Mouse (Mus musculus) forebrain, postnatal 0 days (tissue): ENCODE measurements around the gene Gmpr. TPM values are rescaled to one million over a fixed set of nuclear protein-coding genes. Genes with fewer than 3 reads are reported as not detected.
A peak's percentile ranks its signal among the peaks of the same experiment; 100 is the strongest.

ENCODE experiments used
- ATAC-seq: fragments of 200-750 bp; cut with Nextera tagmentation; 2 replicates; pipeline ENCODE4 v1.8.0; 2017; ENCODE audit warnings: mild to moderate bottlenecking, moderate library complexity
- DNase-seq: peaks from one replicate; pipeline ENCODE4 v3.0.0-alpha.2; 2015
- H3K27ac ChIP-seq: fragments of 300-500 bp; sonication (generic); 2 replicates; pipeline ENCODE4 v1.5.1; 2014; ENCODE audit warnings: low read depth, mild to moderate bottlenecking, antibody characterized with exemption, low read length, moderate library complexity, mixed read lengths
- H3K27me3 ChIP-seq: fragments of 300-500 bp; sonication (generic); 2 replicates; pipeline ENCODE4 v1.6.1; 2014; ENCODE audit warnings: mild to moderate bottlenecking, low read length, mixed read lengths; ENCODE audit not compliant: insufficient read depth
- H3K36me3 ChIP-seq: fragments of 300-500 bp; sonication (generic); 2 replicates; pipeline ENCODE4 v1.6.1; 2014; ENCODE audit warnings: mild to moderate bottlenecking, moderate library complexity; ENCODE audit not compliant: insufficient read depth
- H3K4me1 ChIP-seq: fragments of 300-500 bp; sonication (generic); 2 replicates; pipeline ENCODE4 v1.6.1; 2014; ENCODE audit warnings: antibody characterized with exemption; ENCODE audit not compliant: insufficient read depth
- H3K4me2 ChIP-seq: fragments of 300-500 bp; sonication (generic); 2 replicates; pipeline ENCODE4 v1.6.1; 2014; ENCODE audit warnings: low read depth, mild to moderate bottlenecking, moderate library complexity
- H3K4me3 ChIP-seq: fragments of 300-500 bp; sonication (generic); 2 replicates; pipeline ENCODE4 v1.5.1; 2014; ENCODE audit warnings: low read depth, low read length, mixed read lengths
- H3K9ac ChIP-seq: fragments of 300-500 bp; sonication (generic); 2 replicates; pipeline ENCODE4 v1.6.1; 2014; ENCODE audit warnings: mild to moderate bottlenecking
- H3K9me3 ChIP-seq: fragments of 300-500 bp; sonication (generic); 2 replicates; pipeline ENCODE4 v1.6.1; 2016; ENCODE audit warnings: low read length
- CTCF ChIP-seq: sonication (generic); IDR thresholded peaks from 2 replicates; pipeline ENCODE4 v1.5.1; 2016; ENCODE audit warnings: antibody characterized with exemption, control low read depth, low read depth
- WGBS: fragments of 180-500 bp; shearing (Covaris S2); extraction: QIAGEN DNeasy Blood & Tissue Kit; methylation state at CpG from one replicate; pipeline ENCODE4 v1.1.7; 2014; 5-methylcytosine and 5-hydroxymethylcytosine counted together
- polyA plus RNA-seq: library from polyadenylated mRNA; unstranded; fragments of >200 nt; fragmentation: Nextera tagmentation; extraction: Ambion mirVana; gene quantifications from 2 replicates; pipeline ENCODE4 v1.2.1, GENCODE M21; 2015
- total RNA-seq: library from RNA; depleted of rRNA; stranded (reverse); fragments of >200 nt; gene quantifications from 2 replicates; pipeline ENCODE4 v1.2.3, GENCODE M21; 2014

Gene Gmpr
- total and polyA plus RNA-seq, 2 experiments from 2014 or later: 23.8 to 40.8 TPM

GRCm38 (mm10) chr13:45576185-45576584 is 68.9 kb downstream of the Gmpr start:
- Histone ChIP-seq H3K27ac (no peak overlapping the region), H3K9me3 (no peaks in the 10 kb centered on the region), H3K36me3 (no peaks in the 10 kb centered on the region), H3K4me1 (no peaks in the 10 kb centered on the region; the same call in 1 of the 2 replicates), H3K4me3 (no peak overlapping the region), H3K4me2 (no peak overlapping the region), H3K27me3 (no peaks in the 10 kb centered on the region), H3K9ac (no peak overlapping the region)
- 80% methylated on average over 4 of the region's 4 CpGs for WGBS
- DNase-seq (no peak), ATAC-seq (no peak)
- no peak for TF ChIP-seq CTCF

DNA sequence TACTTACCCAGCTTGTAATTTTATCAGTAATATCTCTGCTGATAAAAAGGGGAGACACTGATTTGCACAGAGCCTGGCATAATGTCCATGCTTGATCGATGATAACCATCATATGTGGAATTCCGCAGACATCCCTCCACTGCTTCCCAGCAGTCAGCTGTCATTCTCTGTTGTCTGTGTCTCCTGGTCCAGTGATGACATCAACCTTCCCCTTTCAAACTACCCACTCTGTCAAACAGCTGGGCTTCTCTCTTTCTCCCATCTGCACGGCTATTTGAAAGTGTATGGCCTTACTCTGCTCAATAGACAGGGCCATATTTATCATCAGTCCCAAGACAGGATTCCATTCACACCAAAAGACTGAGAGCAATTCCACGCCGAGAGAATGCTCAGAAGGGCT is 70.1 kb downstream of the Gmpr start:
- 67% methylated on average over 5 of the region's 5 CpGs for WGBS
- no peak for ATAC-seq
- Histone ChIP-seq H3K27ac (no peak overlapping the region), H3K4me3 (no peak overlapping the region), H3K27me3 (no peaks in the 10 kb centered on the region), H3K36me3 (no peaks in the 10 kb centered on the region), H3K4me1 (no peaks in the 10 kb centered on the region), H3K4me2 (no peak overlapping the region), H3K9ac (no peak overlapping the region), H3K9me3 (no peaks in the 10 kb centered on the region)
- no peak for TF ChIP-seq CTCF
- no peak for DNase-seq

DNA sequence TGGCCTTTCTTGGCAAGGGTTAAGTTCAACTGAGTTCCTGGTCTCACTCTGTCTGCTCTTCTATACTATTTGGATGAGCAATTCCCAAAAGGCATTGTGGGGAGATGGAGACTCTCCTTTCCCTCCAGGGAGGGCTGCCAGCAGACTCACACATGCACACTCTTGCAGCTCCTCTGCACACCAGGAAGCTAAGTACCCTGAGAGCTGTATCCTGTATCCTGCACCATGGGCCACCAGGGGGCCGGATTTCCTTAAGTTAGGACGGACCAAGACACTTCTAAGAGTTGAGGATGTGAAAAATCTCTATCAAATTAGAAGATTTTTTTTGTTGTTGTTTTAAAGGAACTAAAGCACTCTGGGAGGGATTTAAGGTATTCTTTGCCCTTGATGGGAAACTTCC is 70.5 kb downstream of the Gmpr start:
- Histone ChIP-seq H3K4me3 (no peak overlapping the region), H3K9ac (no peak overlapping the region), H3K27me3 (no peaks in the 10 kb centered on the region), H3K36me3 (no peaks in the 10 kb centered on the region), H3K9me3 (no peaks in the 10 kb centered on the region), H3K4me2 (no peak overlapping the region), H3K4me1 (no peaks in the 10 kb centered on the region), H3K27ac (no peak overlapping the region)
- DNase-seq: peak; percentile 24
- TF ChIP-seq CTCF: peak; percentile 35; the same call in 1 of the 2 replicates
- ATAC-seq: peak; percentile 53; the same call in 1 of the 2 replicates
- WGBS: 39% methylated on average over 2 of the region's 2 CpGs

DNA sequence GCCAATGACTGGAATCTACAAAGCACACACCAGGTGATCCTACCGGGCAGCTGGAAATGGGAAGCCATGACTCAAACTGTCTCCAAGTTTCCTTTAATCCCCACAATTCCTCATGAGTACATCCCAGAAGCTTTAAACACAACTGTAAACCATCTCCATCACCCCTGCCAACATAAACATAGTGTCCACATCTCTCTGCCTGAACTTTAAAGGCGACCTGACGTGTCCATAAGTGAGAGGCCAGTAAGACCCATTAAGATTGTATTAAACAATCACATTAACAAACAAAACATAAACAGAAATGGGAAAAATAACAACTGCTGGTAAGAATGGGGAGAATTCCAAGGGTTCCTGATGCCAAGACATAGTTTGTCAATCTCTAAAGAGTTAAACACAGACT is 72.5 kb downstream of the Gmpr start:
- no peak overlapping the region for H3K4me3 ChIP-seq
- TF ChIP-seq CTCF: no peak
- no peak overlapping the region for H3K27ac ChIP-seq
- no peak overlapping the region for H3K9ac ChIP-seq
- DNase-seq (no peak), ATAC-seq (no peak)
- no peaks in the 10 kb centered on the region for H3K27me3 ChIP-seq
- H3K36me3 ChIP-seq: no peaks in the 10 kb centered on the region
- H3K9me3 ChIP-seq: no peaks in the 10 kb centered on the region
- H3K4me2 ChIP-seq: no peak overlapping the region
- WGBS: 88% methylated on average over 3 of the region's 3 CpGs
- no peaks in the 10 kb centered on the region for H3K4me1 ChIP-seq

GRCm38 (mm10) chr13:45582294-45582693 is 75.0 kb downstream of the Gmpr start:
- DNase-seq (peak; percentile 27), ATAC-seq (peak; percentile 29)
- no peaks in the 10 kb centered on the region for H3K4me1 ChIP-seq
- H3K27ac ChIP-seq: peak overlapping the region; percentile 45; the same call in 1 of the 2 replicates
- no peak overlapping the region for H3K9ac ChIP-seq
- H3K27me3 ChIP-seq: no peaks in the 10 kb centered on the region
- no peaks in the 10 kb centered on the region for H3K36me3 ChIP-seq
- H3K9me3 ChIP-seq: no peaks in the 10 kb centered on the region
- H3K4me3 ChIP-seq: no peak overlapping the region
- no peak for TF ChIP-seq CTCF
- H3K4me2 ChIP-seq: no peak overlapping the region
- 46% methylated on average over 12 of the region's 12 CpGs for WGBS

- peak; percentile 40 for TF ChIP-seq CTCF
- Histone ChIP-seq H3K27me3 (no peaks in the 10 kb centered on the region), H3K4me2 (no peak overlapping the region), H3K9me3 (no peaks in the 10 kb centered on the region), H3K36me3 (no peaks in the 10 kb centered on the region), H3K4me1 (no peaks in the 10 kb centered on the region), H3K4me3 (no peak overlapping the region), H3K9ac (no peak overlapping the region), H3K27ac (0 out of 2 replicates have a peak overlapping the region, but pooled peaks have one; percentile 45)
- ATAC-seq: no peak
- 84% methylated on average over 5 of the region's 5 CpGs for WGBS
- DNase-seq: peak; percentile 19
These were observed 75.8 kb downstream of the Gmpr start for GRCm38 (mm10) chr13:45583061-45583460.

GRCm38 (mm10) chr13:45590898-45591297 is 83.7 kb downstream of the Gmpr start:
- DNase-seq (no peak), ATAC-seq (no peak)
- no peaks in the 10 kb centered on the region for H3K9me3 ChIP-seq
- no peaks in the 10 kb centered on the region for H3K4me1 ChIP-seq
- no peak overlapping the region for H3K4me2 ChIP-seq
- H3K4me3 ChIP-seq: no peak overlapping the region
- no peak for TF ChIP-seq CTCF
- H3K27me3 ChIP-seq: no peaks in the 10 kb centered on the region
- H3K36me3 ChIP-seq: no peaks in the 10 kb centered on the region
- no peak overlapping the region for H3K9ac ChIP-seq
- H3K27ac ChIP-seq: no peak overlapping the region

- Histone ChIP-seq H3K4me2 (no peak overlapping the region), H3K27me3 (no peaks in the 10 kb centered on the region), H3K4me3 (no peak overlapping the region), H3K27ac (no peak overlapping the region), H3K9ac (no peak overlapping the region), H3K9me3 (no peaks in the 10 kb centered on the region), H3K36me3 (no peaks in the 10 kb centered on the region), H3K4me1 (no peaks in the 10 kb centered on the region)
- 54% methylated on average over 1 of the region's 1 CpGs for WGBS
- DNase-seq: no peak
- ATAC-seq: no peak
- no peak for TF ChIP-seq CTCF
These were observed 86.7 kb downstream of the Gmpr start for GRCm38 (mm10) chr13:45593914-45594313.
